Mouse (Mus musculus) CH12.LX (cell line): ENCODE results near the gene Errfi1.

Source experiments
- CTCF ChIP-seq, 2 experiments: IDR thresholded peaks in 1 of 2; conservative IDR thresholded peaks in 1 of 2; 2 replicates each; pipeline ENCODE4 v1.5.1; 2011 to 2012; ENCODE audit warnings: low read depth in 2 of 2, low read length in 2 of 2, improper control_type of control experiment in 1 of 2, inconsistent platforms in 1 of 2, mild to moderate bottlenecking in 1 of 2, moderate library complexity in 1 of 2
- MAX ChIP-seq: IDR thresholded peaks from 2 replicates; pipeline ENCODE4 v1.6.1; 2011; ENCODE audit warnings: low read length, improper control_type of control experiment
- RCOR1 ChIP-seq: conservative IDR thresholded peaks from 2 replicates; pipeline ENCODE4 v1.6.1; 2012; ENCODE audit warnings: low read depth, mild to moderate bottlenecking, inconsistent platforms, low read length, improper control_type of control experiment

DNA sequence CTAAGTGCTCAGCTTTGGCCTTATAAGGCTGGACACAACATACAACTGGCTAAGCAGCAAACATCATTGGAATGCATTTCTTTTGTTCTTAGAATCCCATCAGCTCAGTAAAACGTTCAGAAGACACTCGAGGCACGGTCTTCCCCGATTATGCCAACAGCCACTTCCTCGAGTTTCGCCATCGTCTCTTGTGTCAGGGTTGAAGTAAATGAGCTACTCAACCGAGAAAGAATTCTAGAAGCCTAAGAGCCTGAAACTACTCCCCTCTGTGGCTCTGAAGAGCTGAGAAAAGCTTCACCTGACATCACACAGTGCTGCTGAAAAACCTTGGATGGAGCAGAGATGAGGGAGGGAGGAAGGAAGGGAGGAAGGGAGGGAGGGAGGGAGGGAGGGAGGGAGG is 32.3 kb upstream of the Errfi1 start:
- TF ChIP-seq RCOR1 = no peak
- TF ChIP-seq CTCF (conservative IDR thresholded peaks at IDR 0.05 in 1 of 2, IDR thresholded peaks at IDR 0.05 in 1 of 2; ENCODE audit: low read depth in 2 of 2, low read length in 2 of 2) = no peak
- no peak for TF ChIP-seq MAX
